Mouse (Mus musculus) kidney, postnatal 14 days (tissue): ENCODE measurements around the gene Tex21.
A peak's percentile ranks its signal among the peaks of the same experiment; 100 is the strongest.

Experiments
- DNase-seq: peaks from one replicate; pipeline ENCODE4 v3.0.0; 2022; ENCODE audit warnings: mixed read lengths

Tex21 gene

GRCm38 (mm10) chr12:76246646-76247045, at the start of gene Tex21:
Tex21 (minus strand) TSS chr12:76246746.
- no peak for DNase-seq

- peak; percentile 64 for DNase-seq
Measured at GRCm38 (mm10) chr12:76293192-76293591, 46.6 kb upstream of the Tex21 start.

DNA sequence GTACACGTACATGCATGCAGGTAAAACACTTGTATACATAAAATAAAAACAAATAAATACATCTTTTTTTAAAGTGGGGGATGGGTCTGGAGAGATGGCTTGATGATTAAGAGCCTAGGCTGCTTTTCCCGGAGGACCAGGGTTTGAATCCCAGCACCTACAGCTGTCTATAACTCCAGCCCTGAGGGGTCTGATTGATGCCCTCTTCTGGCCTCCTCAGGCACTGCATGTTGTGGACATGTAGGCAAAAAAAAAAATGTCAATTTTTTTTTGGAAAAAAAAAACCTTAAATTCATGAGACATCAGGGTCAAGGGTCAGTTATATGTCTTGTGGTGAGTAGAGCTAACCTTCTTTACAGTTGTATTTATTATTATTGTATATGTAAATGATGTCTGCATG, 43.7 kb upstream of the Tex21 start:
- no peak for DNase-seq

DNA sequence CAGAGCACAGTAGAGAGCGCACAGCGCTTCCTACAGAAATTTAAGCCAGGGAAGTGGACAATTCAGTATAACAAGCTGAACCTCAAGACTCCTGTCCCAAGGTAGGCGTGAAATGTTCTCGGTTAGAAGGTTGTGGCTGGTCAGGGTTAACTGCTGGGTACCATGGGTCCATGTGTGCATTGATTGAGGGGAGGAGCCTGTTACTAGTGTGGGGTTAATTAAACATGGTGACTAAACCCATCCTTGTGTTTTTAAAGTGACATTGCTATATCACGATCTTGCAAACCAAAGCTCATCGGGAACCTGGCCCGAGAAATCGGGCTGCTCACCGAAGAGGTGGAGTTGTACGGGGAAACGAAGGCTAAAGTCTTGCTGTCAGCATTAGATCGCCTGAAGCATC, 42.9 kb upstream of the Tex21 start:
- no peak for DNase-seq

DNA sequence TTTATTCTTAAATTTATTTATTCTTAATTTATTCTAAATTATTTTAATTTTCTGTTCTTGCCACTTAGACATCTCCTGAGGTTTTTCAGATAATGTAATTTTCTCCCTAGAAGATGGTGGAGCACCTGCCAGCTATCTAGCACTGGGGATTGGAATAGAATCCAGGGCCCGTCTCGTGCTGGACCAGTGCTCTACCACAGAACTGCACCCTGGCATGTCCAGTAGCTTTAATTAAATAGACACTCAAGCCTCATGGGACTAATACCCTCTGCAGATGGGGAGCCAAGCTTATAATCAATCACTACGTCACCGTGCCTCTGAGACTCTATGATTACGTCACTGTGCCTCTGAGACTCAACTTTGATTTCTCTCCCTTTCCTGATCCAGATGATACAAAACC, 41.9 kb upstream of the Tex21 start:
- no peak for DNase-seq

DNA sequence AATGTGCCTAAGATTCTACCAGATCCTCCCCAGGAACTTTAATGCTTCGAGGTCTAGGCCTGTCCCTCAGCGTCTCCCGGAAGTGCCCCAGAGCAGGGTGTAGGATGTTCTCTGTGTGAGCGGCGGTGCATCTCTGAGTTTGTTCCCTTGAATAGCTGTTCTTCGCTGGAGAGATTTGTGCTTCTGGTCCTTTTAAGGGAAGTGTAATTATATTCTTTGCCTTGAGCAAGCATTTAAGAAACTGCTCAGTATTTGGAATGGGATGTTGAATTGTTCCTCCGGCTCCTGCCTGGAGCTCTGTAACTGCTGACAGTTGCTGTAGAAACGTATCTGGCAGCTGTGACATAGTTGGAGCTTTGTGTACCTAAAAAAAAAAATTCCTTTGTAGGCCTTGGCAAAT, 41.4 kb upstream of the Tex21 start:
- no peak for DNase-seq

- DNase-seq: no peak
Measured at GRCm38 (mm10) chr12:76285418-76285817, 38.9 kb upstream of the Tex21 start.

DNA sequence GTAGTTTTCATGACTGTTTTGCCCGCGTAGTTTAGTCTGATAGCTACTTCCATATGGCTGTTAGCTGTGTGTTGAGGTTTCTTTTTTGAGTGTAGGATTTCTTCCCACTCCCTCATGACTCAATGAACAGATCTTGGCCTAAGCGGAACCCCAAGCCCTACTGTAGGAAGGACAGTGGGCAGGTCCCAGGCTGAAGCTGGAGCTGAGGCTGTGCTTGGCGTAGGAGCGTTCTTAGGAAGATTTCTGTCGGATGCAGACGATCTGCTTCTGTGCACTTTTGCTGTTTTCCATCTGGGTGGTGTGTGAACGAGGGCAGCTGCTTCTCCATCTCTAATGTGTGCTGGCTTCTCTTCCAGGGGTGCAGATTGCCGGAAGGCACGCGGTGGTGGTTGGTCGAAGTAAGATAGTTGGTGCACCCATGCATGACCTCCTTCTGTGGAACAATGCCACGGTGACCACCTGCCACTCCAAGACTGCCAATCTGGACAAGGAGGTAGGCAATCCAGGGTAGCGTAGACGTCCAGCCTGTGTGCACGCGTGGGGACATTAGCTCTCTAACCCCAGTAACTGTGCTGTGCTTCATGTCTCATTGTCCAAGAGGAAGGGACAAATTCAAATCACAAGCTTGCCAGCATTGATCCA, 36.1 kb upstream of the Tex21 start:
- DNase-seq: no peak

GRCm38 (mm10) chr12:76282132-76282531, 35.6 kb upstream of the Tex21 start:
- no peak for DNase-seq

GRCm38 (mm10) chr12:76281111-76281660, 34.6 kb upstream of the Tex21 start:
- no peak for DNase-seq

DNA sequence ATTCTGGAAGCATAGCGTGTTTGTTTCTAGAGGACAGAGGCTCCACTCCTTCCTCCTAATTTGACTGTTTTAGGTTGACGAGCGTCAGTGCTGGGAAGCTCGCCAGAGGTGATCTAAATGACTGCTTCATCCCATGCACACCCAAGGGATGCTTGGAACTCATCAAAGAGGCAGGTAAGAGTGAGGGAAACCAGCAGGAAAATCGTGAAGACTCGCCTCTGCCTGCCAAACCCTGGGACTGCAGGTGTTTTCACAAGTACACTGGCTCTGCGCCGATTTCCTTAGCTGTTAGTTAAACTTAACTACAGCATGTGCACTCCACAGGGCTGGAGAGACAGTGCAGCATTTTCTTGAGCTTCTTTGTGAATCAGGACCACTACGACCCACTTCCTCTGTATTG, 34.0 kb upstream of the Tex21 start:
- no peak for DNase-seq

- DNase-seq: no peak
Measured at GRCm38 (mm10) chr12:76278209-76278608, 31.7 kb upstream of the Tex21 start.

DNA sequence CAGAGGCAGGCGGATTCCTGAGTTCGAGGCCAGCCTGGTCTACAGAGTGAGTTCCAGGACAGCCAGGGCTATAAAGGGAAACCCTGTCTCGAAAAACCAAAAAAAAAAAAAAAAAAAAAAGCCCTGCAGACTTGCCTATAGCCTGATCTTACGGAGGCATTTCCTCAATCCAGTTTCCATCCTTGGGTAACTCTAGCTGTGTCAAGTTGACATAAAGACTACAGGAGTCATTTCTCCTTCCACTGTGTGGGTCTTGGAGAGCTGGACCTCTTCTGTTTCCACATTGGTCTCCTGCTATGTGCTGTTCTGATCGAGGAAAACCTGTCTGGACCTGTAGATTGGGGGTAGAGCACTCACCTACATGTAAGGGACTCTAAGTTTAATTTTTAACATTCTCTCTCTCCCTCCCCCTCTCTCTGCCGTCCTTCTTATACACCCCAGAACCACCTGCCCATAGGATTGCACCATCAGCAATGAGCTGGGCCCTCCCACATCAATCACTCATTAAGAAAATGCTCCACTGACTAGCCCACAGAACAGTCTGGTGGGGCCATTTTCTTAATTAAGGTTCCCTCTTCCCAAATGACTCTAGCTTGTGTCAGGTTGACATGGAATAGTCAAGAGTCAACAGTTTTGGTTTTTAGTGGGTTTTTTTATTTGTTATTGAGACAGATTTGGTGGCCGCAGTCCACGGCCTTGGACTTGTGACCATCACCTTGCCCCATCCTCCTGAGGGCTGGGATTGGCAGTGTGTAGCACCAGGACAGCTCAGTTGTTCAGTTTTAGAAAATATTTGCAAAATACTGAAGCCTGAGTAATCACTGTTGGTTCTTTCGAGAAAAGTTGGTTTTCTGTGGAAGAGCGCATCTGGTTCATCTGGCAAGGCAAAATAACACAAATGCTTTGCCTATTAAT, 26.3 kb upstream of the Tex21 start:
- DNase-seq: no peak

DNA sequence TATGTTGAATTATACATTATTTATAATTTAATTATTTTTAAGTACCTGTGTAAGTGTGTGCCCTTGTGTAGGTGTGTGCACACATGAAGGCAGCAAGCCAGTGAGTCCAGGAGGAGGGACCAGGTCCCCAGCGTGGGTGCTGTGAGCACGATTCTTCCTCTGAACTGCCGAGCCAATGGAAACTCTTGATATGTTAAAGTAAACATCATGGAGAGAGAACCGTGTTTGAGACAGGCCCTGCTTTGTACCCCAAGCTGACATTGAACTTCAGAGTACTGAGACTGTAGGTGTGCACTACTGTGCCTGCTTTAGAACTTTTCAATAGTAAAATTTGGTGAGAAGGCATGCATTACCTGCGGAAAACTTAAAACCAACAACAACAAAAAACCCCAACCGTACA, 25.0 kb upstream of the Tex21 start:
- no peak for DNase-seq

DNA sequence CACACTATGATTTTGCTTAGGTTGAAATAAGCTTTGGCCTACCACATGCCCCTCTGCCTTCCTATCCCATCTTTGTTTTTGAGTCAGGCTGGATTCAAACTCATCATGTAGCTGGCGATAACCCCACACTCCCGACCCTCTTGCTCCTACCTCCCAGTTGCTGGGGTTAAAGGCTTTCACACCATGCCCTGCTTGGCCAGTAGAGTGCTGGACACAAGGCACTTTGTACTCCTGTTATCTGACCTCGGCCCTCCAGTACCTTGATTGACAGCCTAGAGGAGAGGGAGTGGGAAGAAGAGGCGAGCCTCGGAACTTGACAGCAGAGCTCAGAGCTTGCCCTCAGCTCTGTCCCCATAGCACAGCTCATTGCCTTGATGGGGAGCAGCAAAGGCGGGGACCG, 22.6 kb upstream of the Tex21 start:
- no peak for DNase-seq

DNA sequence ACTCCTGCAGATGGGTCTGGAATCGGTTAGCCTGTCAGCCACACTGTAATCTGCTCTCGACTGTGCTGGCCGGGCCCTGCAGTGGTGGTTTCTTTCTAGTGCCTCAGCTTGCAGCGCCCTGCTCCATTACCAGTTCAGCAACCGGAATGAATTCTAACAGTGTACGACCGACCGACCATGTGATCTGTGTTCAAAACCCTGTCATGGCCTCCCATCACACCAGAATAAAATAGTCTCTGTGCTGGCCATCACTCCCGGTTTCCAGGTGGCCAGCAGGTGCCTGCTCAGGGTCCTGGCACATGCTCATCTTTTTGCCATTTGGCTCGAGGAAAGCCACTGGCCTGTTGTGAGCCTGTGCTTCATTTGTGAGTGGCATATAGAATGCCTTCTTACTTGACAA, 22.1 kb upstream of the Tex21 start:
- no peak for DNase-seq

DNA sequence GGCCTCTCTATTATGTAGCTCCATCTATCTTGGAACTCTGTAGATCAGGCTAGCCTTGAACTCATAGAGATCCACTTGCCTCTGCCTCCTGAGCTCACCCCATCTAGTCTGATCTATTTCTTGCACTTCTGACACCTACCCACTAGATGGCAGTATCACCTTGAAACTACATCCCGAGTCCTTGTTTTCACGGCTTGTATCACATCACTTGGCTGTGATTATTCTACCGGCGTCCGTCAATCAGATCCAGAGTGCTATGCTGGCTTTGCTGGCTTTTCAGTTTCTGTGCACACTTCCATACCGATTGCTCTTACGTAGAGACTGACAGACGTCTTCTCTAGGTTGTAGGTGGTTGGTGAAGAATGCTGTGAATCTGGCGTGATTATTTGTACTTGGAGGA, 20.3 kb upstream of the Tex21 start:
- DNase-seq: peak; percentile 44

DNA sequence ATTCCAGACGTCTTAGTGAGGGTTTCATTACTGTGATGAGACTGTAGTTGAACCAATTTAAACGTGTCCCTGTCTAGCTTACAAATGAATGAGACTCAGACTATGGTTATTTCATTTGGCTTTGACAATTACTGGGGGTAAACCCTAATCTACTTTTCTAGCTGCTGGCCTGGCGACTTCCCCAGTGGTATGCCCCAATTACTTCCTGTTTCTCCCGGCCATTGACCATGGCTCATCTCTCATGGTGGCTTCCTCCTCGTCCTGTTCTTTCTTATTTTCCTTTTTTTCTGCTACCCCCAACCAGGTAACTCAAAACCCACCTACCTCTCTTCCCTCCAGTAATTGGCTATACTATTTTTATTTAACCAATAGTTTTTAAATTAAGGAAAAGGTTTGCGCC, 18.5 kb upstream of the Tex21 start:
- DNase-seq: no peak

GRCm38 (mm10) chr12:76264325-76264965, 17.9 kb upstream of the Tex21 start:
- DNase-seq: no peak

DNA sequence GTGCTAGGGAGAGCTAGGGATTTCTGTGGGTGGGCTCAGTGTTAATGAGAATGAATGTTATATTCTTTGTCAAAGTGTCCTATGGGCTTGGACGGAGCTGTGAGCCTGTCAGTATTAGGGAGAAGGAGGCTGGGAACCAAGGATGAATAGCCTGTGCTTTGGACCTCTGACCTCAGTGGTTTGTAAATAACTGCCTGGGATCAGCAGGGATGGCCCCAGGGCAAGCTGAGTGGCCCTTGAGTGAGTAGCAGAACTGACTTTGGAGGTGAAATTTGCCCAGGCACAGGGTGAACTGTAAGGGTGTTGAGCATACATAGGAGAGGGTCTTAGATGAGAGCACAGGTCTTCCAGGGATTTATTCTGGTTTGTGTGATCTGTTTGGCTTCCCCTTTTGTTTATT, 17.3 kb upstream of the Tex21 start:
- peak; percentile 41 for DNase-seq

DNA sequence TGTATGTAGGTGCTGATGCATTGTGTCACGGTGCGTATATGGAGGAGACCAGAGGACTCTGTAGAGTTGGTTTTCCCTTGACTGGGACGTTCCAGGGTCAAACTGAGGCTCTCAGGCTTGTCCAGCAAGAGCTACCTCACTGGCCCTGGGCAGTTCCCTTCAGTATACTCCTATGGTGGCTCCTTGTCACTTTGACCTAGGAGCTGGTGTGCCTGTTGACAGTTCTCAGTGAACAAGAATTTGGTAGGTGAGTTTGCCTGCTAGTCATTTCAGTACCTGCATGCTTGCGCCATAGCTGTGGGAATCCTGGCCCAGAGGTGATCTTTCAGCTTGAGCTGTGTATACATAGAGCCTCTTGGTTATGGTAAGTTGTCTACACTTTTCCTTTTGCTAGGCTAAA, 16.4 kb upstream of the Tex21 start:
- no peak for DNase-seq

DNA sequence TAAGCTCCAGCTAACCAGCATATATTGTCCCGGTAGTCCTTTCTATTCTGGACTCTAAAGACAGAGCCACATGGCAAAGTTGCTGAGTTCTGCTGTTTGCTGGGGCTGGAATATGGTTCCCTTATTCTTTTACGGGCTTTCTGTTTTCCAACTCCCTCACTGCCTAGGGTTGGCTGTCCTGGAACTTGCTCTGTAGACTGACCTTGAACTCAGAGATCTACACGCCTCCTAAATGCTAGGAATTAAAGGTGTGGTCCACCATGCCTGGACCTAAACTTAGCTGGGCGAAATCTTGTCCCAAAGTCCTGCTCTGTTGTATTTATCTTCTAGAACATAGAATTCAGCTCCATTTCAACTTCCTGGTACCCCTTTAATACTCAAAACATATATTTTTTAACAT, 15.0 kb upstream of the Tex21 start:
- no peak for DNase-seq

DNA sequence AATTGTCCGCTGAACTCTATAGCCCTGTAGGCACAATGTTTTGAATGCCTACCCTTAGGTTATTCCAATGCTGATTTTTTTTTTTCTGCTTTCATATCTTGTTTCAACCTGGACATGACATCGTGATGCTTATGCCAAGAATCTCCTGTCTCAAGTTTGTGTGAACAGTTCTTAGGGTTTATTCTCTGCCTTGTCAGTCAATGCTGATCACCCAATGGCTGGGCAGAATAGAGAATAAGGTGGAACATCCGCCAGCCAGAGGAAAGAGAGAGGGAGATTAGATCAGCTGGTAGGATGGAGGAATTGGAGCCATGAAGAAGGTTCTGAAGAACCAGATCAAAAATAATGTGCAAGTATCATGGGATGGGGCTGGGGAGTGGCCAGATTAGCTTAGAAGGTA, 14.1 kb upstream of the Tex21 start:
- no peak for DNase-seq
